Mouse (Mus musculus) bone marrow, adult 2 months (tissue): ENCODE data around the gene Sgms1.

Experiments used
- CTCF ChIP-seq: fragments of 200-500 bp; IDR thresholded peaks from 2 replicates; pipeline ENCODE4 v1.5.1; 2011; ENCODE audit warnings: low read length, control low read depth; ENCODE audit not compliant: control insufficient read depth, insufficient read depth
- POLR2A ChIP-seq: fragments of 200-500 bp; IDR thresholded peaks from 2 replicates; pipeline ENCODE4 v1.6.1; 2011; ENCODE audit warnings: low read depth, mild to moderate bottlenecking, control low read depth, low read length, borderline replicate concordance; ENCODE audit not compliant: control insufficient read depth

- TF ChIP-seq POLR2A (no peak), CTCF (no peak)
Measured at GRCm38 (mm10) chr19:32171981-32172380, 217.5 kb downstream of the Sgms1 start.
